Mouse (Mus musculus) megakaryocyte, adult 5-6 weeks (primary cell): ENCODE results near the gene Gys2. TPM values are rescaled to one million over a fixed set of nuclear protein-coding genes. Genes with fewer than 3 reads are reported as not detected.
"Not testable (repeated sequence)": the region's sequence is repeated elsewhere in the genome, so short reads cannot be mapped to it uniquely, and the experiment has no call there.

ENCODE experiments used
- ATAC-seq: 2 replicates; pipeline ENCODE4 v1.8.0; 2016; ENCODE audit warnings: mild to moderate bottlenecking, inconsistent platforms; ENCODE audit not compliant: poor library complexity, severe bottlenecking
- total RNA-seq, 2 experiments: library from RNA; stranded (forward) in 1 of 2; stranded (reverse) in 1 of 2; fragments of 153-499, 151-499 nt in 1 of 2; fragments of 221-1000, 200-1000 nt in 1 of 2; gene quantifications; 2 replicates each; pipeline versions ENCODE4 v1.2.3 to v1.2.4; 2015 to 2017

Gene Gys2
- not detected in 2 replicates for total RNA-seq (2015)
- total RNA-seq (2017): not detected in 2 replicates

DNA sequence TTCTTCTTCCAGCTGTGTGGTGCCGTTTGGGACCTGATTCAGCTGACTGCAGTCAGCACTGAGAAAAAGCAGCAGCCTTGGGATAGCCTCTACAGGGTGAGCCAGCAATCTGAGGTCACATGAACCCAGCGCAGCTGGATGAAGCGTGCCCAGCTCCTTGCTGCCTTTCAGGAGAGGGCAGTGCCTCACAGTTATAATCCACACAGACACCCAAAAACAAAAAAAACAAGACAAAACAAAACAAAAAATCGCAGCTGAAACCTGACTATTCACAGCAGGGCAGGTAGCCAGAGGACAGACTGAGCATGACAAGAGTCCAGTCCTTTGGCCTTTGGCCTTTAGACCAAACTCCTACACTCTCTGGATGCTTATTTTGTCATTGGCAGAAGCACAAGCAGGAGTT lies at the start of gene Gys2:
Gene Gys2 (minus strand): TSS at position 309 of the 403 bp plus-strand sequence.
- no peak for ATAC-seq

DNA sequence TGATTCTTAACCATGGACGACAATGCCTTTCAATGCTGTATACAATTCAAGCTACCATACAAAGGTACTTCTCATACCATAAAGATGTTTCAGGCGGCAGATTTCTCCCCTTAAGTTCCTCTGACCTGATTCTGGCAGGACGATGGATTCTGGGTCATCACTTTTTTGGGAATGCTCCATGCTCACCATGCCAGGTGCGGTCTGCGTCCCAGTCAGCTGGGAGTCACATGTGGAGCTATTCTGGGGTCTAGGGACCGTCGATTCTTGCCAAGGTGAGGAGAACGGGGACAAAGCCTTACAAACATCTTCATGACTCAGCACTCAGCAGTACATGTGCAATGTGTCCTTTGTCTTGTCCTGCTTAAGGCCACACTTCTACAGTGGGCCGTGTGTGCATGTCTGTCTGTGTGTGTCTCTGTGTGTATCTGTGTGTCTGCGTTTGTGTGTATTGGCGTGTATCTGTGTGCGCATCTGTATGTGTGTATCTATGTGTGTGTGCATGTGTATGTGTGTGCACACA lies 48.7 kb upstream of the Gys2 start:
- ATAC-seq: no peak

DNA sequence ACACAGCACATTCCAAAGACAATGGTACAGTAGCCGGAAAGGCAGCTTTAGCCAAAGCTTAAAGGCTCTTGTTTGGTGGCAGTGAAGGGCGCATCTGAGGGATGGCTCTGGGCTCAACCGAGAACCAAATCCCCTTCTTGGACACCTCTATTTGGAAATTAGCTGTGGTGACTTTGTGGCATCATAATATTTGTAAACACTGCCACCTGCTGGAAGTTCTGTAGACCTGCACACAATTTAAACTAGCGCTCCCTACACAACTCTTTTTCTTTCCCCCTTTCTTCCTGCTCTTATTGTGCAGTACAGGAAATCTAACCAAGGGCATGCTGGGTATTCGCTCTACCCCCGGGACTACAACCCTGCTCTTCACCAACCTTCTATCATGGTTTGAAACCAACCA lies 46.2 kb upstream of the Gys2 start:
- peak; percentile 83 for ATAC-seq

DNA sequence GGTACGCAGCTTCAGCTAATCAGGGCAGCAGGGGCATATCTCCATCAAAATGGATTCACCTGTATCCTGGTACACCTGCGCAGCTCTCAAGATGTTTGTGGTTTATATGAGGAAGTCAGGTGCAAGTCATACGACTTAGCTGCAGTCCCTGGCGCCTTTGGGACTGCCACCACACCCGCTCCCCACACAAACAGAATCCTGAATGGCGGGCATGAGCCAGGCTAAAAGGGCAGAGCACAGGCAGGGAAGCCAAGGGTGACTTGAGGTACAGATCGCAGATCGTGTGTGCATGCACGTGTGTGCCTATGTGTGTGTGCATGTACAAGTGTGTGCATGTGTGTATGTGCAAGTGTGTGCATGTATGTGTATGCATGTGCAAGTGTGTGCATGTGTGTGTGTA lies 42.5 kb upstream of the Gys2 start:
- not testable (repeated sequence) for ATAC-seq

DNA sequence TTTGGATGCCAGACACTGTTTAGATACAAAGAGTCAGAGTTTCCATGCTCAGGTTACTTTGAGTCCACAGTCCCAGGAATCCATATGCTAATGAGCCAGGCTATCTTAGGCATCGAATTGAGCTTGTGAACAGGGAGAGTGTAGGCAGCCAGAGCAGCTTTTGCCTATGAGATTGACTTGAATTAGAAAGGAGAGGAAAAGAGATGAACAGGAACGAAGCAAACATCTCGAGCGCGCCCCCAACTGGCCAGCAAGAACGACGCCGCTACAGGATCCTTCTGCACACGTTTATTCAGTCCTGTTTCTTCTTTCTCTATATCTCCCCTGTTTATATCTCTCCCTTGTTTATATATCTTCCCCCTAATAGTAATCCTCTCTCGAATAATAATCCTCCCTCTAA lies 42.0 kb upstream of the Gys2 start:
- ATAC-seq: 0 out of 2 replicates have a peak, but pooled peaks have one; percentile 36

DNA sequence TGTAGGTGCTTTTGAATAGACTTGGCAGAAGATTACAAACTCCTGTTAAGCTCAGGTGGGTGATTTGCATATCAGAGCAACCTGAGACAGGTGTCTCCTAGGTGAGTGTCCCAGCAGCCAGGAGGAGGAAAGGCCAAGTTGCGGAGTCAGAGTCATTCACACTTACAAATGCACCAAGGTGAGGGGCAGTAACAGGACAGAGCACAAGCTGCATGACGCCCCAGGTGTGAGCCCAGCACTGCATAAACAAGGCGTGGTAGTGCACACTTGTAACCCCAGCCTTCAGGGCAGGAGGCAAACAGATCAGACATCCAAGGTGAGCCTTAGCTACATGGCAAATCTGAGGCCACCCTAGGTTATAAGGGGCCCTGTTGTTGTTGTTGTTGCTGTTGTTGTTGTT lies 40.0 kb upstream of the Gys2 start:
- ATAC-seq: no peak

DNA sequence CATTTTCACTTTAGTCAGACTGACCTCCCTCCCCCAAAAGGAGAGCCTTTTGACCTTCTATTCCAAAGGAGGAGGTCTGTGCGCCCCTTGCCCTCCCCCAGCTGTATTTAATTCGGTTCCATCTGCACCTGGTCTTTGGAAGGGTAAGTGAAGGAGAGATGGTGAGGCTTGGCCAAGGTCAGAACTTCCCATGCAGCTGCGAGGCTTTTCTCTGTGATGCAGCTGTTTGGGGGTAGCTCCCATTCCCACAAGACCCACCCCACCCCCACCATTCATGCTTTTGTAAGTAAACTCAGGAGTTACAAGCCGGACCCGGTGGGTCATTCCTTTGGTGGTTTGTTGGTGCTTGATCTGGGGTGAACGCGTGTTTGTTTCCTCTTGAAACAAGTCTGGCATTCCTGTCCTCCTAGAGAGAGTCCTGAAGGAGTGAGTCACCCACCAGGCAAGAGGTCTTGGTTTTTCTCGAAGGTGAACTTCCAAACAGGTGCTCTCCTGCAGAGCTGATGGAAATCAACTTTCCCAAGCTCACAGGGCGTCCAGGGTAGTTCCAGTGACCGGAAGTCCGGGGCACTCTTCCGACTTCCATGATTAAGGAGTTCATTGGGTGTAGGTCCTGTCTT lies 38.7 kb upstream of the Gys2 start:
- ATAC-seq: no peak

DNA sequence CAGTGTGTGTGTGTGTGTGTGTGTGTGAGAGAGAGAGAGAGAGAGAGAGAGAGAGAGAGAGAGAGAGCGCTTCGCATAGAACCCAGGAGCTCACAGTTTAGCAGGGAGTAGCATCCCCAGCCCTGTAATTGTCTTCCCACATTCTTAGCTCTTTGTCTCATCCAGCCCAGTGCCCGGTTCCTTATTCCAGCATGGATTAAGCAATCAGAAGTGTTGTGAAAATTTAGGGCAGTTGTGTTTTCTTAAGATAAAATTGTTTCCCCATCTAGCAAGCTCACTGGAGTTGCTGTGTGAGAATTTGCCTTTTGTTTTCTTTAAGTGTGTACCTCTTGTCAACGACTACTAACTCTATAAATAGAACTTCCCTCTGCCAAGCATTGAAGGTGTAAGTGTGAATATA lies 35.8 kb upstream of the Gys2 start:
- ATAC-seq: peak; percentile 63

DNA sequence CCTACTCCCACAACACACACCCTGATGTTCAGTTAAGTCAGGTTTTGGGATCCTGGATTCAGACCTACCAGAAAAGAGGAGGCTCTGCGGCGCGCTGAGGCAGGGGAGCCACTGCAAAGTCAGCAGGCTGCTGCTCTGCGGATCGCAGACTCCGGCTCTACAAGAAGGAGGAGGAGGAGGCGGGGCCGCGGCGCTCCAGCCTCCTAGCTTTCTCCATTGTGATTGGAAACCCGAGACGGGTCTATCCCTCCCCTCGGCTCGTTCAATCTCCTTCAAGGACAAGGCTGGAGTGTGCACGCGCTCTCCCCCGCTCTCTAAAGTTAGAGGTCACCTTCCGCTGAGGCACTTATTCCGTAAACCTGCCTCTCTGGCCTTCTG lies 34.9 kb upstream of the Gys2 start, which contains the start of gene Ldhb:
Gene Ldhb (minus strand): TSS at position 173 of the 378 bp plus-strand sequence.
- ATAC-seq: peak; percentile 79

DNA sequence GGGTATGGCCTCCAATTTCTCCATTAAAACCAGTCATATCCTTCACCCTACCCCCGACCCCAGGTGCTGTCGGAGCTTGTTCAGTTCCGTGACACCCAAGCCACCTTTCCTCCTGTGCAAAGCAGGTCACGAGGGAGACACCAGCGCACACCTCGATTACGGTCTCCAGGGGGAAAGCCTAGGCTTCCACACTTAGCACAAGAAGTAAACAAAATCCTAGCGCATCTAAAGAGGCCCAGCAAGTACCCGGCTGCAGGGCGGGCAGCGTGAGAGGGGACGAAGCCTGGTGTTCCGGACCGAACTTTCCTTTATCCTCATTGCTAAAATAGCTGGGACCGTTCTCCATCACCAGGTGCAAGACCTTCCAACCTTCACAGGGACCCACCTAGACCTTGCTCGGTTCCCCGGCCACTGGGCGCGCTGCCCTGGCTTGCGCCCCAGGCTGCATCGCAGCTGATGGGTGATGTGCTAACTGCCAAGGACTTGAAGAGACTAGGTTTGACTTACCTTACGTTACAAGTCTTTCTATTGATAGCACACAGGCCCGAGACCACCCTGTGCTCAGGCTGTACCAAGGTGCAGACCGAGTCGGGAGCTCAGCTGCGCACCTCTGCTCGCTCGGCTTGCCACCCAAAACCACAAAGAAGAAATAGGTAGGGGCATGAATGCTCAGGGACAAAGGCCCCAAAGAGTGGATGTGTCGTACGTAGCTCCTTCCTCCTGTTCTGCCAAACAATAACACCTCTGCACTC lies 34.3 kb upstream of the Gys2 start:
- ATAC-seq: peak; percentile 35

DNA sequence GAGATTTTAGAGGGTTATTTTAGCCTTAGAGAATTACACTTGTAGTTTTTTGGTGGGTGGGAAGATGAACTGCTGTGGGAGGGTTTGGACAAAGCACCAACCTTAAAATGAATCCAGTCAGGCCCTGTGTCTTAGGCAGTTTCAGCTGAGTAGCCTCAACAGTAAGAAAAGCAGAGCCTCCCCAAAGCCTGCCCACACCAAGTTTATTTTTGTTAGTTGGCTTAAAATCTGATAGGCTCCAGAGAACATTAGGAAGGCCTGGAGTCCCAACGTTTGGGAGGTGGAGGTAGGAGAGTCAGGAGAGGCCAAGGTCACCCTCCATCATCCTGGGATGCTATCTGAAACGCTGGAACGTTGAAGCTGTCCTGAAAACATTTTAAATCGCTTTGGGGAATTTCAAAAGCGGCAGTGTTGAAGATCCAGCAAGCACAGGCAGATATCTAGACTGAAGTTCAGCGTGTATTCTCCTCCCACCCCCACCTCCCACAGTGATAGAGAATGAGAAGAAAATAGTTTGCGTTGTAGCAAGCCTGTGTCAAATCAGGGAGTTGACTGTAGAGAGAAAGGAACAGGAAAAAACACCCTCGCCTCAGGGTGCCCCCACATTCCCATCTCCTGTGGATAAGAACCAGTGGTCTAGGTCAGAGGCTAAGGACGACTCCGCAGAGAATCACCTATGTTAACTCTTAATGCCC lies 33.6 kb upstream of the Gys2 start:
- no peak for ATAC-seq

DNA sequence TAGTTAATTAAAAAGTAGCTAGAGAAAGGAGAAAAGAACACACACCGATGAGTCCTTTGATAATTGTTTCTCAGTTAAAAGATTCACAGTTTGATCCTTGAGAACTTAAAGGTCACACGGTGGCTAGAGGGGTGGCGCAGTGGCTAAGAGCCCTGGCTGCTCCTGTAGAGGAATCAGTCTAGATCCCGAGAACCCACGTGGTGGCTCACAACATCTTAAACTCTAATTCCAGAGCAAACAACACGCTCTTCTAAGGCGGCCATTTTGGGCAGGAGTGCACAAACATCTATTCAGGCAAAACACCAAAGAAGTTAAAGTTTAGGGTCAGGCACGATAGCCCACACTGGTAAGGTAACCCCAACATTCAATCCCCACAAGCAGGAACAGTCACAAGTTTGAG lies 30.7 kb upstream of the Gys2 start:
- no peak for ATAC-seq

DNA sequence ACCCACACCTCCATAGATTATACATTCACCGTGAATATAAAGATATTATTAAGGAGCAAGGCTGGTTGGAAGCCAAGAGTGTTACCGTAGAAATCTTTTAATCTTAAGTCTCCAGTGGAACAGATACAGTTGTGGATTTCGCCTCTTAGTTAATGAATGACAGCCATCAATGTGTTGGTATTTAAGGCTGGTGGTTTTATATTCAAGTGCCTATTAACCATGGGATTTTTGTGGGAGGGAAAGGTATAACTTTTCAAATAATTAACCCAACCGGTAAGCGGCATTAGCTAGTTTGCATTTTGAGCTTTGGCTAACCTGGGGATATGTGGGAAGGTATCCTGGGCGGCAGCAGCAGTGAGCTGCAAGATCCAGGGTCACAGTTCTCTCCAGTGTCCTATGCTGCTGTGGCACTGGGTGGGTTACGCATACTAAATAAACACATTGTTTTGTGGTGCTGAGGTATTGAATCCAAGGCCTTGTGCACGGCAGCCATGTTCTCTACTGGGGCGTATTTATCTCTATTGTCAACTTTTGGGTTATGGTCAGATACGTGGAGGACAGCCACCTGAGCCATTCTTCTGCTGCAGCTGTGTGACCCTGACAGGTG lies 29.7 kb upstream of the Gys2 start:
- no peak for ATAC-seq

DNA sequence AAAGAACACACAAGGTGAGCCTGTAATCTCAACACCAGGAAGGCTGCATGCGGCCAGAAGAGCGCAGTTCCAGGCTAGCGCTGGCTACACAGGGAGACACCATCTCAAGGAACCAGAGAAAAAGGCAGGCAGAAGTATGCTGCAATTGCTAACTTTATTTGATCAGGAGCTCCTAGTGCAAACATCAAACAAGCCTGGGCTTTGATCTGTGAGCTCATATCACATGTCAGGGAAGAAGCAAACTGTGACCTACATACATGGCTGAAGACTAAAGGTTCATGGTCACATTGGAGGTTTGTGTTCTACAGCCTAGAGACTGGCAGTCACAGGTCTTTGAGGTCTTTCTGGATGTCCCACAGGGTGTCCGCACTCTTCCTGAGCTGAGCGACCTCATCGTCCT lies 17.2 kb upstream of the Gys2 start:
- ATAC-seq: not testable (repeated sequence)

DNA sequence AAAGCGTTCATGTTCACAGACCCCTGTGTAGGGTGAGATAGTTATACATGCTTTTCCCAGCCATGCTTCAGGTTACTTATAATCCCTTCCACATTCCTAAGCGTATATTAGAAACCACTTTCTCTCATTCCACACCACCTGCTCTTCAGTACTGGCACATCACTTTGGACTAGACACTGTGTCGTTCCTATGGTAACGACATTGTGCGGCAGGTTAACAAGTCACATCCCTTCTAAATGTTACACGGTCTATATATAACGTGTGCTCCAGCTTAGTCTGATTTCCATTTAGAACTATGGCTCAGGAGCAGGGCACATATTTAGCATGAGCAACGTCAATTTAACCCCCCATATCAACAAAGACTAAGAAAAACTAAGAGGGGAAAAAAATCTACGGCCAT lies 14.7 kb upstream of the Gys2 start:
- no peak for ATAC-seq

DNA sequence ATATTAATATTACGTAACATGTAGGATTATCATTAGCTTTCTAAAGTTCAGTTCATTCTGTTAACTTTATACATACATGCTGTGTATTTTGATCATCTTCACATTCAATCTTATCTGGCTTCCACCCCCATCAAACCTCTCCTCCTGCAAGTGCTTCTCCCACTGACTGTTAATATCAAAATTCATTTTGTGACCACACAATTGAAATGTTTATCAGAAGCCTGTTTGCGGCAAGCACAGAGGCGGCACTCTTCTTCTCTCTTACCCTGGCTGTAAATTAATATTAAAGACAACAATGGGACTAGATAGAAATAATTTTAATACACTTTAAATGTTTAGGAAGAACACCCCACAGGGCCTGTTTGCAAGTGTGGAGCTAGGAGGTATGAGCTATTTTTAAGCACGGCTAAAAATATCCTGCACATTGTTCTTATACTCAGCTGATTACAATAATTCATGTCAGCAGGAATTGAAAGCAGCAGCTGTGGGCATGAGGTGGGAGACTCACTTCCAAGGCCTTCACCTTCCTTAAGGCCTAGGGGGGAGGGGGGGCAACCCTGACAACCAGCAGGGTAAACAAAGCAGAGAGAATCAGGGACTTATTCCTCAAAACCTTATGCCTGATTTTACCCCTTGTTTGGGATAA lies 12.7 kb upstream of the Gys2 start:
- no peak for ATAC-seq

DNA sequence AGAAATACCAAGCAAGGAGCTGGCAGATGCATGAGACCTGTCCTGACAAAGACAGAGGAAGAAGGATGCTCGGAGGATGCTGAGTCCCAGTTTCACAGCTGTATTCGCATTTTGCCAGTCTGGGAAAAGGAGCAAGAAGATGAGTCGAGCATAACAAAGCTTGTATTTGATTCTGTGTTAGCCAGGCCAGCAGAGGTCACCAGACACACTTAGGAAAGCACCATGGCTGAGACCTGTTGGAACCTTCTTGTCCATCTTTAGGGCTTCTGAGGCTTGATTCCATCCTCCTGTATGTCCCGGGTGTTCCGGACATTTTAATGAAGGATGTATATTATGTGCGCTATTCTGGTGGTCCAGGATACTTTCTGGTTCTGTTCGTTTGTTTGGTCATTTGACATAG lies 4.3 kb upstream of the Gys2 start:
- ATAC-seq: no peak

DNA sequence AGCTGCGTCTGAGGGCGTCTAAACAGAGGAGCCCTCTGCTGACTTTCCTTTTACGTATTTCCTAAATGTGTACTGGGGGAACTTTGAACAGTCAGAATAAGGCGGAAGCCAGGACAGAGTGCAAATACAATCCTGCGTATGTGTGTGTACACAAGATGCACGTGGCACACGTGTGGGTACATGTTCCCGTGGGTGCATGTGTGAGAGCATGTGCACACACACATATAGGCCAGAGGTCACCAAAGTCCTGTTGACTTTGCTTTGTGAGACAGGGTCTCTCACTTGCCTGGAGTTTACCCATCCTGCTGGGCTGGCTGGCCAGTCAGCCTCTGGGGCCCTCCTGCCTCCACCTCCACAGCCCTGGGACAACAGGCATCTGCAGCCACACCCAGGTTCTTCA lies 1.8 kb downstream of the Gys2 start:
- ATAC-seq: no peak

DNA sequence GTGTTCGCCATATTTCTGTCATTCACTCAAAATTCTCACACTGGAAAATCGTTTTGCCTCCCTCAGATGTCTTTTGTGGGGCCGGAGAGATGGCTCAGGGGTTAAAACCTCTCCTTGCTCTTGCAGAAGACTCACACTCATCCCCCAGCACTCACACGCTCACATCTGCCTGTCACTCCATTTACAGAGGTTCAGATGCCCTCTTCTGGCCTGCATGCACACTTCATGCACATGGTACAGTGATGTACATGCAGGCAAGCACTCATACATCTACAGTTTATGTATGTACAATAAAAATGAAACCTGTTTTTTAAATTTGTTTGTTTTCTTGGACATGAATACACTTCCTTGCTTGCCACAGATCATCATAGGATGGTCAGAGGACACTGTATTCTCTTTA lies 3.3 kb downstream of the Gys2 start:
- no peak for ATAC-seq

DNA sequence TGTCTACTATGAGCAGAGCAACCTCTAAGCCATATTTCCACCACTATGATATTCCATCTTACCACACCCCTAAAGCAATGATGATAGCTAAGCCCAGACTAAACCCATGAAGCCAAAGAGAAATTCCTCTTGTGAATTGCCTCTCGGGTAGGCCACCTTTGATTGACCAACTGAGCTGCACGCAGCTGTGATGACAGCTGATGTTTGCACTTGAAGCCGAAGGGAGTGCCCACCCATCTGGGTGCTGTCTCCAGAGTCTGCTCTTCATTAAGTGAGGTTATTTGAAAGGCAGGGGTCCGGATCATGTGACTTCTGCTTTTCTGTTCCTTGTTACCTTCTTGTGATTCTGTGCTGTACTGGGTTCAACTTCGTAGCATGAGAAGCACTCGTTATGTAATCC lies 10.7 kb downstream of the Gys2 start:
- no peak for ATAC-seq
